Mouse (Mus musculus): ENCODE measurements around the gene Tbpl1.

- TF ChIP-seq POLR2A (IDR thresholded peaks at IDR 0.05; ENCODE audit: insufficient read length, low read depth), result peak; percentile 26
- no peak for TF ChIP-seq TCF12 (IDR thresholded peaks at IDR 0.05; ENCODE audit: insufficient read depth, poor library complexity, severe bottlenecking)
- TF ChIP-seq MYOG (IDR thresholded peaks at IDR 0.05; ENCODE audit: control insufficient read depth in 1 of 3, insufficient read depth in 1 of 3, insufficient read length in 2 of 3, low read depth in 2 of 3), result peak in 1 of 3 experiments; percentile 11
- TF ChIP-seq SRF (IDR thresholded peaks at IDR 0.05; ENCODE audit: control insufficient read depth, insufficient read length, low read depth), result no peak
- no peak for TF ChIP-seq TCF3 (IDR thresholded peaks at IDR 0.05; ENCODE audit: insufficient read length, low read depth)
- TF ChIP-seq REST (IDR thresholded peaks at IDR 0.05; ENCODE audit: insufficient read depth, insufficient read length), result no peak
- TF ChIP-seq CEBPB (IDR thresholded peaks at IDR 0.05; ENCODE audit: insufficient read depth, poor library complexity, severe bottlenecking), result no peak
- TF ChIP-seq USF1 (IDR thresholded peaks at IDR 0.05; ENCODE audit: low read depth), result no peak
- TF ChIP-seq MYOD1 (IDR thresholded peaks at IDR 0.05; ENCODE audit: control insufficient read depth in 1 of 3, insufficient read length in 2 of 3, low read depth in 2 of 3), result peak in 1 of 3 experiments; percentile 30
- peak; percentile 68 for TF ChIP-seq POLR2AphosphoS2 (IDR thresholded peaks at IDR 0.05; ENCODE audit: insufficient read length, low read depth)
- no peak for TF ChIP-seq MAX (IDR thresholded peaks at IDR 0.05; ENCODE audit: low read depth)
Measured at GRCm38 (mm10) chr10:22699487-22700335, 32.0 kb downstream of the Tbpl1 start.

Data from myocyte (in vitro differentiated cells).